Mouse (Mus musculus) right cerebral cortex, postnatal 4 days (tissue): ENCODE data around the gene Spsb1.

ENCODE experiments used
- DNase-seq: peaks from one replicate; pipeline ENCODE4 v3.0.0-alpha.2; 2022

Spsb1 gene

DNA sequence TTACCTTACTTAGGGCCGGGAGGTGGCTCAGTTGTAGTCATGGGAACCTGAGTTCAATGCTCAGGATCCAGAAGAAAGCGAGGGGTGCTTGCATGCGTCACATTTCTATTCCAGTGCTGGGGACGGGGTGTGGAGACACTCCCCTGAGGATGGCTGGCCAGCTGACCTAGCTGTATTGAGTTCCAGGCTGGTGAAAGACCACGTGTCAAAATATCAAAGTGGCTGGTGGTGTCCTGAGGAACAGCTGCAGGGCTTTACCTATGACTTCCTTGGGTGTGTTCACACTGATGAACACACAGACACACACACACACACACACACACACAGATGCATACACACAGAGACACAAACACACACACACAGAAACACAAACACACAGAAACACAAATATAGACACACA, 73.9 kb downstream of the Spsb1 start:
- DNase-seq: no peak

DNA sequence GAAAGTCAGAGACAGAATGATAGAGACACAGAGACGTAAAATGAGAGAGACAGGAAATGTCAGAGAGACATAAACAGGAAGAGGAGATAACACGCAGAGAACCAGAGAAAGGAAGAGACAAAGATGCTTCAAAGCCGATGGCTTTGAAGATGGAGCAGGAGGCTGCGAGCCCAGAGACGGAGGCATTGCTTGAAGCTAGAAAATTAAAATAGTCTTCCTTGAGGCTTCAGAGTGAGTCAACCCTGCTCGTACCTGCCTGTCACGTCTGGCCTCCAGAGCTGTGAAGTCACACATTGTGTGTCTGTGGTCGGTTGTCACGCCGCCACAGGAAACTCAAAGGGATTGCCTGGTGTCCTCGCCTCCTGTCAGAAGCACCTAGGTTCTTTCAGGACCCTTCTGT, 74.9 kb downstream of the Spsb1 start:
- DNase-seq: no peak

GRCm38 (mm10) chr4:149878021-149878449, 76.8 kb downstream of the Spsb1 start:
- no peak for DNase-seq

GRCm38 (mm10) chr4:149877202-149877601, 77.6 kb downstream of the Spsb1 start:
- DNase-seq: no peak

- no peak for DNase-seq
These were observed 78.1 kb downstream of the Spsb1 start for GRCm38 (mm10) chr4:149876761-149877160.

GRCm38 (mm10) chr4:149875986-149876501, 78.8 kb downstream of the Spsb1 start:
- no peak for DNase-seq

DNA sequence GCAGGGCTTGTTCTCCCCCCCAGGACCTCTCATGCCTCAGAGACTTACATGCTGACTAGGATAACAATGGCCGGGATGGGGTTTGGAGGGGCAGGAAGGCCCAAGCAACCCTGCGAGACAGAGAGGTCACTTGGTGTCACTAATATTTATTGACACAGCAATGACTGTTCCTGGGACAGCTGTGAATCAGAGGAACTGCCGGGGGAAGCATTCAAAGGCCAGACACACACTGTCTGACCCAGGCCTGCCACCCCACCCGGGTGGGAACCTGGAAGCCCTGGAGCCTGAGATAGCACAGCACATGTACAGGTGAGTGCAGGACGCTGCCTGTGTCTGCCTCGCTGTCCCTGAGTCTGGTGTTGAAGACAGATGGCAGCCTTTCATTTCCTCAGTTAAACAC, 79.5 kb downstream of the Spsb1 start:
- DNase-seq: no peak

DNA sequence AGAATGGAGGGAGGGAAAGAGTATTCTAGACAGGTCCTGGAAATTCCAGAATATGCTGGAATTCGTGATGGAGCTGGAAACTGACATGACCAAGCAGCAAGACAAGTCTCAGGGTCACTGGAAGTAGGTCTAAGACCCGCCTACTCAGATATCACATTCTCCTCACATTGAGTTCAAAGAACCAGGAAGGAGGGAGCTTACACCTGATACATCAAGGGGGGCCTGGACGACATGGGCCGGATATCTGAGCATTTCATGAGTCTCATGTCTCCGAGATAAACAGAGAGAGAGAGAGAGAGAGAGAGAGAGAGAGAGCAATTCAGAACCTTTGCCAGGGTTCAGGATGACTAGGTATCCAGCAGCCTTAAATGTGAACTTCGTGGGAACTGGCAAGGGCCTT, 82.6 kb downstream of the Spsb1 start:
- DNase-seq: no peak

- DNase-seq: no peak
These were observed 83.3 kb downstream of the Spsb1 start for GRCm38 (mm10) chr4:149871582-149871981.

- no peak for DNase-seq
These were observed 83.8 kb downstream of the Spsb1 start for GRCm38 (mm10) chr4:149871014-149871413.

- no peak for DNase-seq
These were observed 84.4 kb downstream of the Spsb1 start for GRCm38 (mm10) chr4:149870412-149870811.

- DNase-seq: no peak
These were observed 86.1 kb downstream of the Spsb1 start for GRCm38 (mm10) chr4:149868725-149869124.

DNA sequence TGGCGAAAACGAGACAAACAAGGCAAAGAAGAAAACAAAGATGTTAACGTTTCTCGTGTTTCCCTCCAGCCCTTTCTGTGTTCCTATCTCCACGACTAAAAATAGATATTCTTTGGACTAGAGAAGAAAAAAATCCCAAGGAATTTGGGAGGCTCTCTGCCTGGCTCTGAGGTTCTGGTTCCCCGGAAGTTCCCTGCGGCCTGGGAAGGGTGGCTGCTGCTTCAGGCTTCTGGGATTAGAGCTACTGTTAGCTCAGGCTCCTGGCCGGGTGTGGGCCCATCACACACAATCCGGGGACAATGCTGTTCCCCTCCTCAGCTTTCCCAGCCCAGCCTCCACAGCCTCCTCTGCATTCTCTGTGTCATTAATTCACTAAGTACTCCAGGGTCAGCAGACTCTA, 86.8 kb downstream of the Spsb1 start:
- DNase-seq: no peak

- DNase-seq: no peak
These were observed 87.5 kb downstream of the Spsb1 start for GRCm38 (mm10) chr4:149867351-149867750.

- DNase-seq: no peak
These were observed 90.4 kb downstream of the Spsb1 start for GRCm38 (mm10) chr4:149864395-149864794.

DNA sequence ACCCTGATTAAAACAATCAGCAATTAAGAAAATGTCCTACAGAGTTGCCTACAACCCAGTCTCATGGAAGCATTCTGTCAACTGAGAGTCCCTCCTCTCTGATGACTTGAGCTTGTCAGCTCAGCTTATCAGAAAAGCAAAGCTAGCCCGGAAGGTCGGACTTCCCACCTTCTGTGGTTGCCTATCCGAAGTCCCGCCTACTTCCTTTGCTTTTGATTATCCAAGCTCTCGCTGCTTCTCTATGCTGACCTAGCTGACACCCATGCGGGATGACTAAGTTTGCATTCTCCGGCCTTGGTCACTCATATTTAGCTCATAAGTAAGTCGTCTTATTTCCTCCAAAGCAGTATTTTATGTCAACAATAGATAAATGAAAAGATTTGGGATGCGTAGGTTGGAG, 91.3 kb downstream of the Spsb1 start:
- no peak for DNase-seq

GRCm38 (mm10) chr4:149860393-149860792, 94.5 kb downstream of the Spsb1 start:
- DNase-seq: no peak

DNA sequence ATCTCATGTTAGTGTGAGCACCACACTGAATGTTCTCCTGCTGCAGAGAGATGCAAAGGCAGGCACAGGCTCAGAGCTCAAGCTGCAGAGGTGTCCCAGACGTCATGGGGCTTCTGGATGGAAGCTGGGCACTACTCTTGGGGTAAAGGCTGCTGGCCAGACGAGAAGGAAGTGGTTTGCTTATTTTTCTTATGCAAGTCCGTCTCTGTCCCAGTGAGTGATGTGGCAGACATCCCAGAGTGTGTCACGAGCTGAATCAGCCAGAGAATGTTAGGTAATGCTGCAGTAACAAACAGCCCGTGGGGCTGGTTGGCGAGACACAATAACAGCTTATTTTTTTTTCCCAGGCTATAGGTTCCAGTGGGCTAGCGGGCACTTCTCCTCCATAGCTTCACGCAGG, 96.3 kb downstream of the Spsb1 start:
- no peak for DNase-seq

DNA sequence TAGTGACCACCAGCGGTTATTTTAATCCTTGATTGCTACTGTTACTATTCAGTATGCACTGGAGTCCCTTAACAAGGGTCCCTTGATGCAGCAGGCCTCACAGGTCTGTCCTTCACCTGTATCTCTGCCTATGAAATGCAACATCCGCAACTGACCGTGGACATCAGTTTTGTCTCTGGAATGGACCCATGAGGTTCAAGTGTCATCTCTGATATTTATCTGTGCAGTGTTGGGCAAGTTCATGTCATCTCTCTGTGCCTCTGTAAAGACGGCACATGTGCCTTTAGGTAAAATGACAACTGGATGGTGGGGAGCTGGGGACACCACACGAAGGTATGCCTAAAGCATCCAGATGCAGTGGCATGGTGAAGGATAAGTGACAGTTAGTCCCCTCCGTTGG, 96.7 kb downstream of the Spsb1 start:
- DNase-seq: no peak

DNA sequence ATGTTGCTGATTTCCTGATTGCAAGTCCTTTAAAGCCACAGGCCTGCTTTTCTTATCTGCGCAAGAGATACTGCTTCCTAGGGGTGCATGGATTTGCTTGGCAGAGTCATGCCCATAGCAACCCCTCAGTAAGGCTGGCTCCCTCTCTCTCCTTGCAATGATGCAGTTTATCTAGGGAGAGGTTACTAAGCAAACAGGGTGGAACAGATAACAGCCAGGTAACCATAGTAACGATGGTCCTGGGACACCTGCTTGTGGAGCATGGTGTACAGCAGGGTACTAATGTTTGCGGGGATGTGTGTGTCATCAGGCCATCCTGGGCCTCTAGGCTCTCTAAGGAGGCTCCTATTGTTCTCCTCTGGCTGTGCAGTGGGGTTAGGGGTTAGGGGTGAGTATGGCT, 97.2 kb downstream of the Spsb1 start:
- no peak for DNase-seq

- DNase-seq: no peak
These were observed 98.7 kb downstream of the Spsb1 start for GRCm38 (mm10) chr4:149855892-149856807.

DNA sequence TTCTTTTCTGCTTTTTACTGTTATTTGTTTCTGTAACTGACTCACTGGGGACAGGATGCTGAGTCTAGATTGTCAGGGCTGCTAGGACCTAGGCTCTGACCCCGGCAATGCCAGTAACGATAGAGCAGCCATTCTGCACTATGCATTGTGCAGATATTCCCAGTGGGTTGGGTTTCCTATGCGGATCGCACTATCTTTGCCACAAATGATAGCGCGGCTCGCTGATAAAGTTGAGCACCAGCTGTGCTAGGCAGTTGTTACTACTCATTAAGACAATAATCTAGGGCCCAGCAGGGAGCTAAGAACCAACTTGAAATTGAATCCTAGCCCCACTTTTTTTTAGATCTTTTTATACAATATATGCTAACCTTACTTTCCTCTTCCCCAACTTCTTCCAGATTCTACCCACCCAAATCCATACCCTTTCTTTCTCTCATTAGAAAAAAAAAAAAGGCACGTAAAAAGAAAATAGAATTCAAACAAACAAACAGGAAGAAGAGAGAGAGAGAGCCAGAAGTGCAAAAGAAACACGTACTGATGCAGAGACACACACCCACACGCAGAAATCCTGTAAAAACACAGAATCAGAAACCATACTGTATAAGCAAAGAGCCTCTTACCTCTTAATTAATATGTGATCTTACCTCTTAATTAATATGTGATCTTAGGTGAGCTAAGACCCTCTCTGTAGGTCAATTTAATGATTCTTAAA, 99.5 kb downstream of the Spsb1 start:
- no peak for DNase-seq

DNA sequence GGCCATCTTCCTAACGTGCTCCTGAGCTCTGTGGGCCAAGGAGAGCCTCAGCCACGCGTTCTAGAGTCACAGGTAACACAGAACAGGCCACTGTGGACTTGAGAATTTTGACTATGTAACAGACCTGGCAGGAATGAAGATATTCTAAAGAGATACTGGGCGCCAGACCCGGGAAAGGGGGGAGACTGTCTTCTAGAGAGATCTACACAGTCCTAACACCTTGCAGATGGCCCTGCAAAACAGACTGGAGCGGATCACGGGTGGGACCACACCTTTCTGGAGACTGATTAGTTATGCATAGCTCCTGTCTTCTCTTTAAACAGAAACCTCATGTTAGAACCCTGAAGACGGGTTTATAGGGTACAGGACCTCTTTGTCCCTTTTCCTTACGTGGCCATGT, 100.1 kb downstream of the Spsb1 start:
- no peak for DNase-seq

GRCm38 (mm10) chr4:149854301-149854708, 100.5 kb downstream of the Spsb1 start:
- DNase-seq: peak; percentile 56
